Mouse (Mus musculus) hindbrain, postnatal 0 days (tissue): Measurements from ENCODE around the gene Tm9sf2. TPM values are rescaled to one million over a fixed set of nuclear protein-coding genes. Genes with fewer than 3 reads are reported as not detected.
"Not testable (repeated sequence)": the region's sequence is repeated elsewhere in the genome, so short reads cannot be mapped to it uniquely, and the experiment has no call there.

Experiments
- ATAC-seq: fragments of 200-750 bp; cut with Nextera tagmentation; 2 replicates; pipeline ENCODE4 v1.8.0; 2017; ENCODE audit warnings: mild to moderate bottlenecking, moderate TSS enrichment, moderate library complexity
- DNase-seq: peaks from one replicate; pipeline ENCODE4 v3.0.0-alpha.2; 2015; ENCODE audit warnings: low spot score
- H3K27ac ChIP-seq: fragments of 300-500 bp; sonication (generic); 2 replicates; pipeline ENCODE4 v1.5.1; 2014; ENCODE audit warnings: mild to moderate bottlenecking
- H3K27me3 ChIP-seq: fragments of 300-500 bp; sonication (generic); 2 replicates; pipeline ENCODE4 v1.6.1; 2014; ENCODE audit warnings: low read length, mixed read lengths; ENCODE audit not compliant: insufficient read depth
- H3K36me3 ChIP-seq: fragments of 300-500 bp; sonication (generic); 2 replicates; pipeline ENCODE4 v1.6.1; 2014; ENCODE audit warnings: low read length, mixed read lengths; ENCODE audit not compliant: insufficient read depth
- H3K4me1 ChIP-seq: fragments of 300-500 bp; sonication (generic); 2 replicates; pipeline ENCODE4 v1.6.1; 2014; ENCODE audit warnings: antibody characterized with exemption, low read length, mixed read lengths; ENCODE audit not compliant: insufficient read depth
- H3K4me2 ChIP-seq: fragments of 300-500 bp; sonication (generic); 2 replicates; pipeline ENCODE4 v1.6.1; 2014; ENCODE audit warnings: low read depth, mild to moderate bottlenecking, low read length, moderate library complexity, mixed read lengths
- H3K4me3 ChIP-seq: fragments of 300-500 bp; sonication (generic); 2 replicates; pipeline ENCODE4 v1.5.1; 2014; ENCODE audit warnings: low read length
- H3K9ac ChIP-seq: fragments of 300-500 bp; sonication (generic); replicated peaks from 2 replicates; pipeline ENCODE4 v1.6.1; 2014; ENCODE audit warnings: mild to moderate bottlenecking, low read length, moderate library complexity, mixed read lengths
- H3K9me3 ChIP-seq: fragments of 300-500 bp; sonication (generic); 2 replicates; pipeline ENCODE4 v1.6.1; 2016; ENCODE audit warnings: low read length, mixed read lengths
- CTCF ChIP-seq: IDR thresholded peaks from 2 replicates; pipeline ENCODE4 v1.5.1; 2016; ENCODE audit warnings: antibody characterized with exemption, control low read depth, low read depth
- WGBS: fragments of 180-500 bp; shearing (Covaris S2); extraction: QIAGEN DNeasy Blood & Tissue Kit; methylation state at CpG from one replicate; pipeline ENCODE4 v1.1.7; 2014; 5-methylcytosine and 5-hydroxymethylcytosine counted together
- polyA plus RNA-seq: library from polyadenylated mRNA; unstranded; fragments of >200 nt; fragmentation: Nextera tagmentation; extraction: Ambion mirVana; gene quantifications from 2 replicates; pipeline ENCODE4 v1.2.1, GENCODE M21; 2015
- total RNA-seq: library from RNA; depleted of rRNA; stranded (reverse); fragments of >200 nt; gene quantifications from 2 replicates; pipeline ENCODE4 v1.2.3, GENCODE M21; 2014

Tm9sf2 gene
- total and polyA plus RNA-seq, 2 experiments from 2014 or later: 81.0 to 105 TPM

GRCm38 (mm10) chr14:122096331-122096730, 10.5 kb upstream of the Tm9sf2 start:
- no peak for TF ChIP-seq CTCF
- DNase-seq (no peak), ATAC-seq (no peak)
- WGBS: 97% methylated on average over 11 of the region's 11 CpGs
- Histone ChIP-seq H3K36me3 (no peaks in the 10 kb centered on the region), H3K4me1 (no peaks in the 10 kb centered on the region), H3K27ac (no peak overlapping the region), H3K9me3 (no peaks in the 10 kb centered on the region), H3K4me2 (no peak overlapping the region), H3K9ac (no peak overlapping the region), H3K27me3 (no peaks in the 10 kb centered on the region), H3K4me3 (no peak overlapping the region)

GRCm38 (mm10) chr14:122099584-122099983, 7.3 kb upstream of the Tm9sf2 start:
- no peak overlapping the region for H3K4me2 ChIP-seq
- no peak overlapping the region for H3K27ac ChIP-seq
- H3K27me3 ChIP-seq: no peaks in the 10 kb centered on the region
- H3K9me3 ChIP-seq: no peaks in the 10 kb centered on the region
- no peaks in the 10 kb centered on the region for H3K4me1 ChIP-seq
- no peak overlapping the region for H3K4me3 ChIP-seq
- DNase-seq: no peak
- ATAC-seq: no peak
- no peak overlapping the region for H3K9ac ChIP-seq
- H3K36me3 ChIP-seq: no peaks in the 10 kb centered on the region
- 78% methylated on average over 4 of the region's 4 CpGs for WGBS
- TF ChIP-seq CTCF: no peak

GRCm38 (mm10) chr14:122101890-122102289, 4.9 kb upstream of the Tm9sf2 start:
- WGBS: 92% methylated on average over 8 of the region's 9 CpGs
- H3K27ac ChIP-seq, H3K36me3 ChIP-seq, H3K4me2 ChIP-seq, H3K9ac ChIP-seq, ATAC-seq, H3K4me3 ChIP-seq, H3K27me3 ChIP-seq, DNase-seq, H3K4me1 ChIP-seq, H3K9me3 ChIP-seq: not testable (repeated sequence)

GRCm38 (mm10) chr14:122104881-122105280, 2.0 kb upstream of the Tm9sf2 start:
- peak; percentile 96 for DNase-seq
- peak; percentile 95 for ATAC-seq
- TF ChIP-seq CTCF: no peak
- Histone ChIP-seq H3K9ac (peak overlapping the region; percentile 54), H3K4me3 (peak overlapping the region; percentile 40), H3K4me1 (peaks cover 23% of the 10 kb centered on the region), H3K27ac (peak overlapping the region; percentile 86), H3K9me3 (no peaks in the 10 kb centered on the region), H3K36me3 (no peaks in the 10 kb centered on the region), H3K27me3 (no peaks in the 10 kb centered on the region), H3K4me2 (peak overlapping the region; percentile 83)
- WGBS: under 1% methylated on average over 24 of the region's 24 CpGs

- no peak for ATAC-seq
- H3K9ac ChIP-seq: peak overlapping the region; percentile 54
These were observed 1.2 kb upstream of the Tm9sf2 start for GRCm38 (mm10) chr14:122105391-122106285.

GRCm38 (mm10) chr14:122107481-122108214, 810 bp downstream of the Tm9sf2 start:
- no peaks in the 10 kb centered on the region for H3K27me3 ChIP-seq
- no peaks in the 10 kb centered on the region for H3K36me3 ChIP-seq
- H3K9ac ChIP-seq: peak overlapping the region; percentile 96
- H3K4me2 ChIP-seq: peak overlapping the region; percentile 83
- DNase-seq (peak; percentile 20), ATAC-seq (peak; percentile 10; the same call in 1 of the 2 replicates)
- no peaks in the 10 kb centered on the region for H3K9me3 ChIP-seq
- peak overlapping the region; percentile 90 for H3K27ac ChIP-seq
- H3K4me1 ChIP-seq: peaks cover 23% of the 10 kb centered on the region
- peak; percentile 11; the same call in 1 of the 2 replicates for TF ChIP-seq CTCF
- whole genome bisulfite sequencing: 5% methylated on average over 44 of the region's 44 CpGs
- peak overlapping the region; percentile 100 for H3K4me3 ChIP-seq

More at GRCm38 (mm10) chr14:122105391-122106285, 1.2 kb upstream of the Tm9sf2 start:
- Histone ChIP-seq H3K4me1 (peaks cover 23% of the 10 kb centered on the region), H3K4me2 (peak overlapping the region; percentile 83), H3K9me3 (no peaks in the 10 kb centered on the region), H3K27ac (peak overlapping the region; percentile 90), H3K36me3 (no peaks in the 10 kb centered on the region), H3K4me3 (peak overlapping the region; percentile 40), H3K27me3 (no peaks in the 10 kb centered on the region)
- DNase-seq: no peak
- 73% methylated on average over 16 of the region's 16 CpGs for WGBS
- TF ChIP-seq CTCF: no peak
